7 mouse cellular contexts compared by ENCODE assay signal in genomic region chr2:94405397-94406082, GRCm38 (mm10). TPM values are rescaled to one million over a fixed set of nuclear protein-coding genes. Genes with fewer than 3 reads are reported as not detected.
DNase-seq lines count a peak whose midpoint lies in the region; ATAC-seq and TF ChIP-seq lines count a peak whose summit lies in the region.

No protein-coding gene starts in this region.

- peaks cover 7% of the 10 kb centered on the region for H3K4me1 ChIP-seq in thymus, adult 2 months (replicated peaks; ENCODE audit: control insufficient read depth, insufficient read depth, low read length)
- peaks cover 10% of the 10 kb centered on the region; the same call in 1 of the 2 replicates for H3K4me1 ChIP-seq in liver, embryonic 11.5 days (replicated peaks; ENCODE audit: control insufficient read depth, insufficient read depth, low read length)

- H3K9me3 ChIP-seq in liver, embryonic 11.5 days (ENCODE audit: control insufficient read depth, low read length): no peaks in the 10 kb centered on the region

- 8% methylated on average over 21 of the region's 21 CpGs for whole genome bisulfite sequencing in thymus, adult 2 months
- 12% methylated on average over 21 of the region's 21 CpGs for WGBS in liver, embryonic 11.5 days

- H3K9ac ChIP-seq in liver, embryonic 11.5 days (ENCODE audit: low read depth, low read length): peak overlapping the region; percentile 94

- no peak for TF ChIP-seq CTCF in thymus, adult 2 months (IDR thresholded peaks at IDR 0.05; ENCODE audit: borderline replicate concordance, control insufficient read depth, extremely low read depth, insufficient read depth, low read length, poor library complexity)

- TF ChIP-seq POLR2A in thymus, adult 2 months (IDR thresholded peaks at IDR 0.05; ENCODE audit: control insufficient read depth, extremely low read depth, insufficient read depth, low read length, poor library complexity): no peak

- H3K27ac ChIP-seq in thymus, adult 2 months (ENCODE audit: control insufficient read depth, insufficient read depth, low read length): 0 out of 2 replicates have a peak overlapping the region, but pooled peaks have one; percentile 1
- H3K27ac ChIP-seq in liver, embryonic 11.5 days (ENCODE audit: low read depth, low read length): peak overlapping the region; percentile 80; the same call in 1 of the 2 replicates

- H3K27me3 ChIP-seq in thymus, adult 2 months (ENCODE audit: control insufficient read depth, insufficient read depth, low read length): no peaks in the 10 kb centered on the region
- no peaks in the 10 kb centered on the region for H3K27me3 ChIP-seq in liver, embryonic 11.5 days (replicated peaks; ENCODE audit: control insufficient read depth, insufficient read depth, low read length)

- H3K4me2 ChIP-seq in liver, embryonic 11.5 days: peak overlapping the region; percentile 87

- no peaks in the 10 kb centered on the region; the same call in 1 of the 2 replicates for H3K36me3 ChIP-seq in thymus, adult 2 months (ENCODE audit: control insufficient read depth, insufficient read depth, low read length)
- H3K36me3 ChIP-seq in liver, embryonic 11.5 days (ENCODE audit: control insufficient read depth, insufficient read depth, low read length): no peaks in the 10 kb centered on the region

- H3K4me3 ChIP-seq in thymus, adult 2 months (ENCODE audit: control insufficient read depth, insufficient read depth, low read length): peak overlapping the region; percentile 84
- H3K4me3 ChIP-seq in liver, embryonic 11.5 days (ENCODE audit: low read depth, low read length): peak overlapping the region; percentile 92

- peak; percentile 30 for ATAC-seq in granulocyte monocyte progenitor cell, adult 5-6 weeks (replicated peaks; ENCODE audit: poor library complexity, severe bottlenecking)
- ATAC-seq in liver, embryonic 11.5 days (replicated peaks; ENCODE audit: low FRiP score): peak; percentile 1; the same call in 1 of the 2 replicates
- peak; percentile 42 for ATAC-seq in monocyte, adult 5-6 weeks (replicated peaks; ENCODE audit: insufficient number of reproducible peaks, low FRiP score, low TSS enrichment, poor library complexity, severe bottlenecking)

- DNase-seq in thymus, adult 2 months: no peak
- DNase-seq in thymus, postnatal 14 days: no peak
- peak; percentile 28 for DNase-seq in c-Kit-negative CD71-positive TER-119-positive erythroid progenitor cells, embryonic 14.5 days (ENCODE audit: low read depth, low spot score)
- no peak for DNase-seq in liver, embryonic 11.5 days (ENCODE audit: low spot score)
- DNase-seq in adrenal gland, adult 18-20 months (ENCODE audit: low spot score in 2 of 2): no peak

RNA-seq across cellular contexts. Expression of gene Ttc17, which starts 0.9 kb away (rescaled TPM):
- polyA plus RNA-seq in thymus, adult 2 months (2012; rRNA removed): 23.3 and 23.4 TPM in 2 replicates
- 31.3 and 36.9 TPM in 2 replicates for total RNA-seq in granulocyte monocyte progenitor cell, adult 5-6 weeks (2014; fragmentation: Nextera tagmentation)
- total RNA-seq in granulocyte monocyte progenitor cell, adult 5-6 weeks (2017): 21.2 and 33.7 TPM in 2 replicates
- 9.4 and 10.8 TPM in 2 replicates for polyA plus RNA-seq in liver, embryonic 11.5 days (2014; fragmentation: Nextera tagmentation; extraction: Ambion mirVana)
- total RNA-seq in monocyte, adult 5-6 weeks (2017): 39.2 to 67.6 TPM (median 63.9 TPM) in 3 replicates
- 10 to 100 TPM; 30.5 to 48.7 TPM for total RNA-seq in adrenal gland, adult 18-20 months (2021)

RNA-seq across cellular contexts. Expression of gene Api5, which starts 32.4 kb away (rescaled TPM):
- 36.0 and 41.8 TPM in 2 replicates for polyA plus RNA-seq in thymus, adult 2 months (2012; rRNA removed)
- total RNA-seq in granulocyte monocyte progenitor cell, adult 5-6 weeks (2014; fragmentation: Nextera tagmentation): 93.1 and 107 TPM in 2 replicates
- total RNA-seq in granulocyte monocyte progenitor cell, adult 5-6 weeks (2017): 158 and 168 TPM in 2 replicates
- 173 and 204 TPM in 2 replicates for polyA plus RNA-seq in liver, embryonic 11.5 days (2014; fragmentation: Nextera tagmentation; extraction: Ambion mirVana)
- total RNA-seq in monocyte, adult 5-6 weeks (2017): 147 to 181 TPM (median 151 TPM) in 3 replicates
- 10 to 100 TPM; 73.2 to 84.0 TPM for total RNA-seq in adrenal gland, adult 18-20 months (2021)
